Mouse (Mus musculus) midbrain, embryonic 15.5 days (tissue): ENCODE results near the gene Runx2. TPM values are rescaled to one million over a fixed set of nuclear protein-coding genes. Genes with fewer than 3 reads are reported as not detected.

ENCODE experiments used
- ATAC-seq: fragments of 200-750 bp; cut with Nextera tagmentation; replicated peaks from 2 replicates; pipeline ENCODE4 v1.8.0; 2017; ENCODE audit warnings: moderate TSS enrichment
- H3K27ac ChIP-seq: fragments of 300-500 bp; sonication (generic); 2 replicates; pipeline ENCODE4 v1.5.1; 2015; ENCODE audit warnings: mild to moderate bottlenecking, inconsistent platforms
- H3K27me3 ChIP-seq: fragments of 300-500 bp; sonication (generic); replicated peaks from 2 replicates; pipeline ENCODE4 v1.6.1; 2015; ENCODE audit warnings: inconsistent platforms
- H3K36me3 ChIP-seq: fragments of 300-500 bp; sonication (generic); replicated peaks from 2 replicates; pipeline ENCODE4 v1.6.1; 2015; ENCODE audit warnings: inconsistent platforms
- H3K4me1 ChIP-seq: fragments of 300-500 bp; sonication (generic); 2 replicates; pipeline ENCODE4 v1.6.1; 2015; ENCODE audit warnings: inconsistent platforms
- H3K4me2 ChIP-seq: fragments of 300-500 bp; sonication (generic); 2 replicates; pipeline ENCODE4 v1.6.1; 2015; ENCODE audit warnings: inconsistent platforms, mild to moderate bottlenecking, moderate library complexity
- H3K4me3 ChIP-seq: fragments of 300-500 bp; sonication (generic); 2 replicates; pipeline ENCODE4 v1.5.1; 2015; ENCODE audit warnings: mild to moderate bottlenecking, inconsistent platforms
- H3K9ac ChIP-seq: fragments of 300-500 bp; sonication (generic); 2 replicates; pipeline ENCODE4 v1.6.1; 2015; ENCODE audit warnings: mild to moderate bottlenecking, inconsistent platforms
- H3K9me3 ChIP-seq: fragments of 300-500 bp; sonication (generic); 2 replicates; pipeline ENCODE4 v1.6.1; 2016; ENCODE audit warnings: inconsistent platforms
- WGBS: fragments of 180-500 bp; shearing (Covaris S2); methylation state at CpG from one replicate; pipeline ENCODE4 v1.1.7; 2015; ENCODE audit warnings: mixed read lengths; 5-methylcytosine and 5-hydroxymethylcytosine counted together
- polyA plus RNA-seq: library from polyadenylated mRNA; unstranded; fragments of >200 nt; fragmentation: Nextera tagmentation; extraction: Ambion mirVana; gene quantifications from 2 replicates; pipeline ENCODE4 v1.2.1, GENCODE M21; 2015

The Runx2 gene
- polyA plus RNA-seq, 1 experiment from 2014 or later, result 0.39 TPM

DNA sequence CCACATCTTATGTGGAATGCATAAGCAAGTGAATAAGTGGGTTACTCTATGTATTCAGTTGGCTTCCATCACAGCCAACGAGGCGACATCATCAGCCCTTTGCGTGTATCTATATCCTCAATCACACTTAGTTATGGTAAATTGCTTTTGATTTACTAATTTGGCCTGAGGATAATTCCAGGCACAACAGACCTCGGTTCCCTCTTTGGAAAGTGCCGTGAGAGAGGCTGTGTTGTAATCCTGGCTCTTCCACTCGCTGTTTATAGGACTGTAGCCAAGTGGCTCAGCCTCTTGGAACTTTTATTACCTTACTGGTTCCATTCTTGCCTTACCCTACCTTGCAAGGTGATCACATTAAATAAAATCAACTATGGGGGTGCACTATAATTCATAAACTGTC lies 229.8 kb downstream of the Runx2 start:
- no peak overlapping the region for H3K9ac ChIP-seq
- H3K4me1 ChIP-seq, result no peaks in the 10 kb centered on the region
- no peak overlapping the region for H3K27ac ChIP-seq
- no peak overlapping the region for H3K4me3 ChIP-seq
- no peaks in the 10 kb centered on the region for H3K36me3 ChIP-seq
- H3K4me2 ChIP-seq, result no peak overlapping the region
- ATAC-seq, result no peak
- H3K9me3 ChIP-seq, result no peaks in the 10 kb centered on the region
- WGBS, result 87% methylated on average over 6 of the region's 6 CpGs
- H3K27me3 ChIP-seq, result no peaks in the 10 kb centered on the region

GRCm38 (mm10) chr17:44577791-44578190 lies 236.8 kb downstream of the Runx2 start:
- no peak overlapping the region for H3K4me3 ChIP-seq
- H3K36me3 ChIP-seq, result no peaks in the 10 kb centered on the region
- WGBS, result 79% methylated on average over 5 of the region's 5 CpGs
- no peak overlapping the region for H3K27ac ChIP-seq
- H3K9ac ChIP-seq, result no peak overlapping the region
- ATAC-seq, result no peak
- H3K4me1 ChIP-seq, result no peaks in the 10 kb centered on the region
- no peaks in the 10 kb centered on the region for H3K9me3 ChIP-seq
- no peak overlapping the region for H3K4me2 ChIP-seq
- H3K27me3 ChIP-seq, result no peaks in the 10 kb centered on the region

- H3K36me3 ChIP-seq, result no peaks in the 10 kb centered on the region
- H3K27ac ChIP-seq, result no peak overlapping the region
- ATAC-seq, result no peak
- H3K9ac ChIP-seq, result no peak overlapping the region
- H3K4me3 ChIP-seq, result no peak overlapping the region
- no peaks in the 10 kb centered on the region for H3K4me1 ChIP-seq
- H3K4me2 ChIP-seq, result no peak overlapping the region
- no peaks in the 10 kb centered on the region for H3K9me3 ChIP-seq
- 81% methylated on average over 5 of the region's 5 CpGs for WGBS
- H3K27me3 ChIP-seq, result no peaks in the 10 kb centered on the region
These were observed 243.7 kb downstream of the Runx2 start for GRCm38 (mm10) chr17:44570899-44571298.

DNA sequence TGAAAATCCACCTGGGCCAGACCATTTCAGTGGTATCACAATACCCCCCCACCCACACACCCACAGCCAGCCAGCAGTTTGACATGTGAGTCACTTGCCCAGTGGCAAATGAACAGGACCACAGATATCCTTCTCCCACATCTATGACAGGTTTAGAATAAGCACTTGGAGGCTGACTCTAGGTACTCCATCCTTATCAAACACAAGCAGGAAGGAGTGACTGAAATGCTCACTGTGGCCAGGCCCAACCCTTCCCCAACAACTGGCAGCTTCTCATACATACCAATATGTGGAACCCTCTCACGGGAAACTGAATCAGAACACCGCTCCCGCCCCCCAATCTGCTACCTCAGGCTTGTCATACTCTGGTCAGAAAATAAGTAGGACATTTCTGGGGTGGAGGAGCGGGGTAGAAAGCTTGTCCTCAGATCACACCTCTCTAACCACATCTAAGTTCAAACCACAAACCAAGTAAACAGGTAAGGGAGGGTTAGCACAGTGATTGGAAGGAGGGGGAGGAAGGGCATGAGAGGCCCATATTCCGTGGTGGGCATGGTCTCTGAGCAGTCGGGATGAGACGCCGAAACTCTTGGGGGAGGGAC lies 245.5 kb downstream of the Runx2 start:
- no peak for ATAC-seq
- Histone ChIP-seq H3K27me3 (no peaks in the 10 kb centered on the region), H3K27ac (no peak overlapping the region), H3K4me2 (no peak overlapping the region), H3K4me3 (no peak overlapping the region), H3K36me3 (no peaks in the 10 kb centered on the region), H3K9ac (no peak overlapping the region), H3K9me3 (no peaks in the 10 kb centered on the region), H3K4me1 (no peaks in the 10 kb centered on the region)
- WGBS, result 86% methylated on average over 8 of the region's 8 CpGs

GRCm38 (mm10) chr17:44566992-44567391 lies 247.6 kb downstream of the Runx2 start:
- ATAC-seq, result no peak
- Histone ChIP-seq H3K27me3 (no peaks in the 10 kb centered on the region), H3K4me3 (no peak overlapping the region), H3K4me1 (no peaks in the 10 kb centered on the region), H3K27ac (no peak overlapping the region), H3K36me3 (no peaks in the 10 kb centered on the region), H3K4me2 (no peak overlapping the region), H3K9me3 (no peaks in the 10 kb centered on the region), H3K9ac (no peak overlapping the region)
- 91% methylated on average over 5 of the region's 5 CpGs for WGBS

GRCm38 (mm10) chr17:44565884-44566515 lies 248.6 kb downstream of the Runx2 start:
- Histone ChIP-seq H3K4me1 (no peaks in the 10 kb centered on the region), H3K36me3 (no peaks in the 10 kb centered on the region), H3K27me3 (no peaks in the 10 kb centered on the region), H3K4me3 (no peak overlapping the region), H3K9me3 (no peaks in the 10 kb centered on the region), H3K27ac (no peak overlapping the region), H3K9ac (no peak overlapping the region), H3K4me2 (no peak overlapping the region)
- no peak for ATAC-seq
- 89% methylated on average over 8 of the region's 8 CpGs for WGBS

DNA sequence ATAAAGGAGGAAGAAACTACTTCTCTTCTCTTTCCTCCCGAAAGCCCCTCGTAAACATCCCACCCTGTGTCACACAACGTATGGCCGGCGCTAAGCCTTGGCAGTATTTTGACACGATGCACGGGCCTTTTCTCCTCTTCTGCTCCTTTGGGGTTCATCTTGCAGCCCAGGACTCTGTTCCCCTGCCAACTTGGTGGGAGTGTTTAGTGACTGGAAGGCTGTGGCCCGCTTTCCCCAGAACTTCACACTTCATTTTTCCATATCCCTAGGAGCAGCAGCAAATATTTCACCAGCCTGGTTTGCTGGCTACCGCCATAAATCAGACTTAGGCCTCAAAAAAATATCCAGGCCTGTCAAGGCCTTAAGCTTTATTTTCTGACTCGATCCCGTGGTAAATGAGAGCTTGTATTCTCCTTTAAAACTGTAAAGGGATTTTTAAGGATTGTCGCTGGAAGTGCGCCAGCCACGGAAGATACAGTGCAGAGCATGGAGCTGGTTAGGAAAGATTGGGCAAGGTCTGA lies 249.2 kb downstream of the Runx2 start:
- Histone ChIP-seq H3K36me3 (no peaks in the 10 kb centered on the region), H3K27ac (no peak overlapping the region), H3K4me3 (no peak overlapping the region), H3K4me1 (no peaks in the 10 kb centered on the region), H3K4me2 (no peak overlapping the region), H3K9ac (no peak overlapping the region), H3K9me3 (no peaks in the 10 kb centered on the region), H3K27me3 (no peaks in the 10 kb centered on the region)
- no peak for ATAC-seq
- 67% methylated on average over 14 of the region's 14 CpGs for whole genome bisulfite sequencing

GRCm38 (mm10) chr17:44564611-44565198 lies 249.9 kb downstream of the Runx2 start:
- WGBS, result 80% methylated on average over 4 of the region's 4 CpGs

DNA sequence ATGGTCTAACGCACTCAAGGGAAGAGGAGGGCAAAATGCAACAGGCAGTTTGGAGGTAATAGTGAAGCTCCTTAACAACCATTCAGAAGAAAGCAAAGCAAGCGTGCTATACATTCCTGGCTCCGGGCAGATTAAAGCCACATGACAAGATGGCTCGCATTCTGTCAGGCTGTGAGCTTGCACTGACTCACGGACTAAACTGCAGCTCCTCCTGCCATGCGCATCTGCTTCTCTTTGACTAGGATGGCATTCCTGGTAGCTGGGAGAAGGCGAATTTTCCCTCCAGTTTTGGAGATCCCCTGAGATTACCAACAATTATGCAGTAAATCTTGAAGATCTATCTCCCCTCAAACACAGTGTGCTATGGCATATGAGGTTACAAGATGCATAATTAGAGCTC lies 254.6 kb downstream of the Runx2 start:
- Histone ChIP-seq H3K4me2 (no peak overlapping the region), H3K4me3 (no peak overlapping the region), H3K4me1 (no peaks in the 10 kb centered on the region), H3K36me3 (no peaks in the 10 kb centered on the region), H3K27ac (no peak overlapping the region), H3K9me3 (no peaks in the 10 kb centered on the region), H3K9ac (no peak overlapping the region), H3K27me3 (no peaks in the 10 kb centered on the region)
- ATAC-seq, result no peak
- 64% methylated on average over 7 of the region's 7 CpGs for WGBS

More at GRCm38 (mm10) chr17:44564611-44565198, 249.9 kb downstream of the Runx2 start:
- H3K4me2 ChIP-seq, result no peak overlapping the region
- no peak for ATAC-seq
- H3K4me1 ChIP-seq, result no peaks in the 10 kb centered on the region
- no peaks in the 10 kb centered on the region for H3K36me3 ChIP-seq
- H3K4me3 ChIP-seq, result no peak overlapping the region
- H3K27ac ChIP-seq, result no peak overlapping the region
- no peaks in the 10 kb centered on the region for H3K27me3 ChIP-seq
- H3K9ac ChIP-seq, result no peak overlapping the region
- H3K9me3 ChIP-seq, result no peaks in the 10 kb centered on the region

DNA sequence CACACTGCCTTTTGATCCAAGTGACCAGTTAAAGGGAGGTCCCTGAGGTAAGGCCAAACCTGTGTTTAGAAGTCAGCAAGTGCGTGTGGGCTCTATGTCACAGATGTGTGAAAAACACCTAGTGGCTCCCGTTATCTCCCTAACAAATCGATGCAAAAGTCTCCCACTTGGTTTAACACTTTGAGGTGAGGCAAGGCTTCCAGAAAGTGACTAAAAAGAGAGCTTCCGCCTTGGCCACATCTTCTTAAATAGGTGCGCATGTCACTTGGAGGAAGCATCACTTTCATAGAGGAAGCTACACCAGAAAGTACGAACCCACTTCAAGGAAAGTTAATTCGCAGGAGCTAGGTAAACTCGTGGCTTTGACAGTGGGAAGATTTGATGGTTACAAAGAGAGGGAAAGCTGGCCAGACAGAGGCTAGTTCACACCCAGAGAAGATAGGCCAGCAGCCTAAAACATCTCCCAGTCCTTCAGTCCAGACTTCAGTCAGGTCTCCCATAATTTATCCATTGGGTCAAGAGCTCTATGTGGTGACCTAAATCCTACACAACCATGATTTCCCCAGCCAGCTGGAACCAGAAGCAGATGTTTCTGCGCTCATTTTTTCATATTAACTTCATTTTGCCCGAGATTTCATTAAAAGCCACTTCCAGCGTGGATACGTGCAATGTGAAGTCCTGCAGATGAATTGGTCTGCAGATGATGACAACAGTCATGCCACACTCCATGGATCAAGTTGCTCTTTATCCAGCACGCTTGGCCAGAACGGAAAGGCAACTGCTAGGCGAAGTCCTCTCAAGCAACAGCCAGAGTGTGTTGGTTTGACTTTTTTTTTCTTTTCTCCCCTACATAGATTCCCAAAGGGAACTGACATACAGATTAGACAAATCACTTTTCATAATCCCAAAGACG lies 257.1 kb downstream of the Runx2 start:
- H3K27me3 ChIP-seq, result no peaks in the 10 kb centered on the region
- H3K36me3 ChIP-seq, result no peaks in the 10 kb centered on the region
- no peak overlapping the region for H3K9ac ChIP-seq
- no peak overlapping the region for H3K27ac ChIP-seq
- H3K9me3 ChIP-seq, result no peaks in the 10 kb centered on the region
- no peak overlapping the region for H3K4me2 ChIP-seq
- WGBS, result 87% methylated on average over 16 of the region's 16 CpGs
- no peak for ATAC-seq
- H3K4me3 ChIP-seq, result no peak overlapping the region
- H3K4me1 ChIP-seq, result no peaks in the 10 kb centered on the region

DNA sequence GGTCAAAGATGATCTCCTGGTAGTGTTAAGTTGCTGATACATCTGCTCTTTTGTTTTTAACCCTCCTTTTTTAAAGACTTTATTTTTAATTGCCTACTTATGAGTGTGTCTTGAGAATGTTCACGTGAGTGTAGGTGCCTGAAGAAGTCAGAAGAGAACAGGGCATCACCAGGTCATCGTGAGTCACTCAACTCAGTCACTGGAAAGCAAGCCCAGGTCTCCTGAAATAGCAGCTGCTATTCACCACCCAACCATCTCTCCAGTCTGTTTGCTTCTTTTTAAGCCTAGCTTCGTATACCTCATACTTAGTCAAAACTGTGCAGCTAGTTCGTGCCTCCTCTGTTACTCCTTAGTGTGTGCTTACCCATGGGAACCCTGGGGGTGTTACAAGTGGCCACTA lies 259.7 kb downstream of the Runx2 start:
- WGBS, result 90% methylated on average over 4 of the region's 4 CpGs
- H3K27ac ChIP-seq, result no peak overlapping the region
- no peak overlapping the region for H3K4me3 ChIP-seq
- no peaks in the 10 kb centered on the region for H3K36me3 ChIP-seq
- no peaks in the 10 kb centered on the region for H3K4me1 ChIP-seq
- ATAC-seq, result no peak
- no peaks in the 10 kb centered on the region for H3K9me3 ChIP-seq
- no peak overlapping the region for H3K4me2 ChIP-seq
- H3K27me3 ChIP-seq, result no peaks in the 10 kb centered on the region
- no peak overlapping the region for H3K9ac ChIP-seq

DNA sequence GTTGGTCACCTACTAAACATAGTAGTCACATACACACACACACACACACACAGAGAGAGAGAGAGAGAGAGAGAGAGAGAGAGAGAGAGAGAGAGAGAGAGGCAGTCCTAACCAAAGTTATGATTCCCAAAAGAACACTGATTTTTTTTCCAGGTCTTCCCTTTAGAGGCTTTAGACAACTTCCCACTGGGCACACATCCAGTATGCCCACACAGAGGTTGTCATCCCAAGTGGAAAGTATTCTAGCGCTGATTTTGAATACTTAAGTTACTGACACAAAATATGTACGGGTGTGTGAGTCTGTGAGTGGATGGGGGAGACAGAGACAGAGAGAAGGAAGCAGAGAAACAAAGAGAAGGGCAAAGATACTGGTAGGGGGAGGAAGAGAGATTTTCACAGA lies 265.0 kb downstream of the Runx2 start:
- Histone ChIP-seq H3K9me3 (no peaks in the 10 kb centered on the region), H3K4me3 (no peak overlapping the region), H3K36me3 (no peaks in the 10 kb centered on the region), H3K27ac (no peak overlapping the region), H3K4me2 (no peak overlapping the region), H3K9ac (no peak overlapping the region), H3K27me3 (no peaks in the 10 kb centered on the region), H3K4me1 (no peaks in the 10 kb centered on the region)
- WGBS, result 72% methylated on average over 2 of the region's 2 CpGs
- ATAC-seq, result no peak
